In genomic region chr7:117134869-117135268, GRCm38 (mm10) we compare ENCODE assay signal across 31 mouse cellular contexts.
"Had no signal": no experiment of that assay in that cellular context is flagged by ENCODE, and none has a peak within 500 bp of the region (broad histone marks: within the 10 kb centered on the region; RNA-seq: fewer than 3 reads in every experiment).

No protein-coding gene starts in this region.

- H3K9ac ChIP-seq: limb, embryonic 12.5 days; limb, embryonic 13.5 days; limb, embryonic 15.5 days; liver, embryonic 12.5 days; liver, embryonic 13.5 days; liver, embryonic 14.5 days; liver, embryonic 15.5 days; liver, postnatal 0 days; lung, embryonic 14.5 days; lung, embryonic 15.5 days; midbrain, embryonic 12.5 days; midbrain, embryonic 13.5 days; midbrain, embryonic 15.5 days; neural tube, embryonic 12.5 days had no signal

- H3K9me3 ChIP-seq: limb, embryonic 10.5 days; limb, embryonic 12.5 days; limb, embryonic 13.5 days; limb, embryonic 15.5 days; liver, embryonic 12.5 days; liver, embryonic 13.5 days; liver, embryonic 15.5 days; lung, embryonic 15.5 days; midbrain, embryonic 12.5 days; midbrain, embryonic 13.5 days; midbrain, embryonic 15.5 days; neural tube, embryonic 12.5 days had no signal

- H3K4me3 ChIP-seq: limb, embryonic 10.5 days; limb, embryonic 12.5 days; limb, embryonic 13.5 days; limb, embryonic 15.5 days; liver, embryonic 12.5 days; liver, embryonic 13.5 days; liver, embryonic 15.5 days; lung, embryonic 15.5 days; megakaryocyte, embryonic 14.5 days; midbrain, embryonic 12.5 days; midbrain, embryonic 13.5 days; midbrain, embryonic 15.5 days; myocyte; neural tube, embryonic 12.5 days had no signal

- H3K4me2 ChIP-seq: limb, embryonic 12.5 days; limb, embryonic 13.5 days; limb, embryonic 15.5 days; liver, embryonic 11.5 days; liver, embryonic 12.5 days; liver, embryonic 13.5 days; liver, embryonic 15.5 days; lung, embryonic 14.5 days; lung, embryonic 15.5 days; midbrain, embryonic 11.5 days; midbrain, embryonic 12.5 days; midbrain, embryonic 13.5 days; midbrain, embryonic 15.5 days; neural tube, embryonic 12.5 days had no signal

- H3K27ac ChIP-seq: limb, embryonic 10.5 days; limb, embryonic 12.5 days; limb, embryonic 13.5 days; limb, embryonic 15.5 days; liver, embryonic 12.5 days; liver, embryonic 13.5 days; liver, embryonic 14.5 days; liver, embryonic 15.5 days; lung, embryonic 15.5 days; macrophage; midbrain, embryonic 12.5 days; midbrain, embryonic 13.5 days; midbrain, embryonic 15.5 days; neural tube, embryonic 12.5 days had no signal

- H3K27me3 ChIP-seq: limb, embryonic 13.5 days; limb, embryonic 15.5 days; liver, embryonic 12.5 days; liver, embryonic 13.5 days; liver, embryonic 15.5 days; lung, embryonic 15.5 days; megakaryocyte, embryonic 14.5 days; midbrain, embryonic 12.5 days; midbrain, embryonic 13.5 days; midbrain, embryonic 15.5 days; neural tube, embryonic 12.5 days had no signal

- DNase-seq: left cerebral cortex, postnatal 4 days; liver; liver, embryonic 13.5 days; liver, postnatal 0 days; lung, adult 18-20 months; lung, adult 2 months; lung, embryonic 14.5 days; lung, postnatal 10 days; lung, postnatal 14 days; lung, postnatal 36 days; lung, postnatal 4 days; midbrain, embryonic 14.5 days had no signal

- H3K36me3 ChIP-seq: limb, embryonic 10.5 days; limb, embryonic 12.5 days; limb, embryonic 13.5 days; limb, embryonic 15.5 days; liver, embryonic 12.5 days; liver, embryonic 13.5 days; liver, embryonic 15.5 days; lung, embryonic 15.5 days; midbrain, embryonic 12.5 days; midbrain, embryonic 13.5 days; midbrain, embryonic 15.5 days; neural tube, embryonic 12.5 days had no signal

- ATAC-seq: liver, embryonic 12.5 days; liver, postnatal 0 days; lung, postnatal 0 days; midbrain, embryonic 13.5 days; midbrain, embryonic 15.5 days; midbrain, embryonic 16.5 days had no signal

- H3K4me1 ChIP-seq: liver, embryonic 12.5 days; liver, embryonic 13.5 days; liver, embryonic 15.5 days; megakaryocyte, embryonic 14.5 days had no signal
